ENCODE assay signal across 11 mouse cellular contexts in genomic region chr15:6280021-6280451, GRCm38 (mm10). TPM values are rescaled to one million over a fixed set of nuclear protein-coding genes. Genes with fewer than 3 reads are reported as not detected.
A peak's percentile ranks its signal among the peaks of the same experiment; 100 is the strongest.
DNase-seq lines count a peak whose midpoint lies in the region; ATAC-seq lines count a peak whose summit lies in the region.
"Had no signal": no experiment of that assay in that cellular context is flagged by ENCODE, and none has a peak within 500 bp of the region (broad histone marks: within the 10 kb centered on the region; RNA-seq: fewer than 3 reads in every experiment).

No protein-coding gene starts in this region.

- no peaks in the 10 kb centered on the region for H3K27me3 ChIP-seq in heart, embryonic 13.5 days (replicated peaks)
- H3K27me3 ChIP-seq in heart, embryonic 11.5 days (ENCODE audit: control insufficient read depth, insufficient read depth, low read length): no peaks in the 10 kb centered on the region
- H3K27me3 ChIP-seq in hindbrain, embryonic 16.5 days (replicated peaks; ENCODE audit: control insufficient read depth, insufficient read depth, low read length): no peaks in the 10 kb centered on the region
- H3K27me3 ChIP-seq in midbrain, embryonic 14.5 days (ENCODE audit: control insufficient read depth, insufficient read depth, low read length): no peaks in the 10 kb centered on the region

- no peak overlapping the region for H3K4me2 ChIP-seq in heart, embryonic 13.5 days
- no peak overlapping the region for H3K4me2 ChIP-seq in heart, embryonic 11.5 days
- H3K4me2 ChIP-seq in hindbrain, embryonic 16.5 days (ENCODE audit: low read length): no peak overlapping the region
- H3K4me2 ChIP-seq in midbrain, embryonic 14.5 days (ENCODE audit: low read length): no peak overlapping the region

- peaks cover 20% of the 10 kb centered on the region for H3K4me1 ChIP-seq in heart, embryonic 13.5 days
- H3K4me1 ChIP-seq in heart, embryonic 11.5 days (ENCODE audit: control insufficient read depth, insufficient read depth, low read length): peaks cover 3% of the 10 kb centered on the region; the same call in 1 of the 2 replicates
- no peaks in the 10 kb centered on the region for H3K4me1 ChIP-seq in hindbrain, embryonic 16.5 days (ENCODE audit: control insufficient read depth, insufficient read depth, low read depth, low read length)
- no peaks in the 10 kb centered on the region for H3K4me1 ChIP-seq in midbrain, embryonic 14.5 days (ENCODE audit: control insufficient read depth, insufficient read depth, low read length)

- no peak for ATAC-seq in heart, embryonic 13.5 days (ENCODE audit: extremely low read depth, insufficient number of reproducible peaks, low FRiP score, low TSS enrichment)
- no peak for ATAC-seq in heart, embryonic 11.5 days (replicated peaks; ENCODE audit: insufficient number of reproducible peaks, low FRiP score, low TSS enrichment)
- ATAC-seq in hindbrain, embryonic 16.5 days: peak; percentile 81
- no peak for ATAC-seq in granulocyte monocyte progenitor cell, adult 5-6 weeks (replicated peaks; ENCODE audit: poor library complexity, severe bottlenecking)
- ATAC-seq in midbrain, embryonic 14.5 days (ENCODE audit: low FRiP score, low TSS enrichment): no peak
- ATAC-seq: lung, postnatal 0 days had no signal

- no peak overlapping the region for H3K9ac ChIP-seq in heart, embryonic 13.5 days
- no peak overlapping the region for H3K9ac ChIP-seq in heart, embryonic 11.5 days (ENCODE audit: low read depth, low read length)
- H3K9ac ChIP-seq in hindbrain, embryonic 16.5 days (ENCODE audit: low read depth, low read length): no peak overlapping the region
- H3K9ac ChIP-seq in midbrain, embryonic 14.5 days (replicated peaks; ENCODE audit: low read length): no peak overlapping the region

- H3K36me3 ChIP-seq in heart, embryonic 13.5 days: no peaks in the 10 kb centered on the region
- H3K36me3 ChIP-seq in heart, embryonic 11.5 days (ENCODE audit: control insufficient read depth, insufficient read depth, low read length): no peaks in the 10 kb centered on the region
- H3K36me3 ChIP-seq in hindbrain, embryonic 16.5 days (ENCODE audit: control insufficient read depth, insufficient read depth, low read length): no peaks in the 10 kb centered on the region
- no peaks in the 10 kb centered on the region for H3K36me3 ChIP-seq in midbrain, embryonic 14.5 days (ENCODE audit: control insufficient read depth, insufficient read depth, low read length)

- H3K27ac ChIP-seq in heart, embryonic 13.5 days (replicated peaks): peak overlapping the region; percentile 48
- no peak overlapping the region for H3K27ac ChIP-seq in heart, embryonic 11.5 days (ENCODE audit: low read depth, low read length)
- no peak overlapping the region for H3K27ac ChIP-seq in hindbrain, embryonic 16.5 days (ENCODE audit: low read depth, low read length)
- H3K27ac ChIP-seq in midbrain, embryonic 14.5 days (replicated peaks; ENCODE audit: low read depth, low read length): no peak overlapping the region

- no peak overlapping the region for H3K4me3 ChIP-seq in heart, embryonic 13.5 days
- H3K4me3 ChIP-seq in heart, embryonic 11.5 days (ENCODE audit: low read depth, low read length): no peak overlapping the region
- H3K4me3 ChIP-seq in hindbrain, embryonic 16.5 days (ENCODE audit: low read length): no peak overlapping the region
- no peak overlapping the region for H3K4me3 ChIP-seq in midbrain, embryonic 14.5 days (replicated peaks; ENCODE audit: low read depth, low read length)

- H3K9me3 ChIP-seq in heart, embryonic 13.5 days: no peaks in the 10 kb centered on the region
- no peaks in the 10 kb centered on the region for H3K9me3 ChIP-seq in heart, embryonic 11.5 days (replicated peaks; ENCODE audit: control insufficient read depth, low read length)
- H3K9me3 ChIP-seq in hindbrain, embryonic 16.5 days (ENCODE audit: control insufficient read depth, low read length): no peaks in the 10 kb centered on the region
- H3K9me3 ChIP-seq in midbrain, embryonic 14.5 days (ENCODE audit: control insufficient read depth, low read length): no peaks in the 10 kb centered on the region

- peak; percentile 25 to 56 for DNase-seq in right cerebral cortex, postnatal 10 days (ENCODE audit: low spot score in 2 of 2)
- no peak for DNase-seq in right cerebral cortex, postnatal 36 days (ENCODE audit: low spot score in 2 of 2)
- no peak for DNase-seq in midbrain, embryonic 14.5 days
- DNase-seq: cerebellum, adult 11 months; kidney, adult 9 months; retina, postnatal 1 day had no signal

- 58% methylated on average over 4 of the region's 4 CpGs for WGBS in heart, embryonic 13.5 days
- WGBS in heart, embryonic 11.5 days (ENCODE audit: insufficient replicate concordance): 53% methylated on average over 4 of the region's 4 CpGs
- 65% methylated on average over 4 of the region's 4 CpGs for WGBS in hindbrain, embryonic 16.5 days
- 81% methylated on average over 4 of the region's 4 CpGs for WGBS in midbrain, embryonic 14.5 days

RNA-seq across cellular contexts. Expression of gene Dab2, which starts 19.6 kb away (rescaled TPM):
- 31.6 and 36.5 TPM in 2 replicates for polyA plus RNA-seq in heart, embryonic 13.5 days (2015; fragmentation: Nextera tagmentation; extraction: Ambion mirVana)
- 46.0 and 52.2 TPM in 2 replicates for polyA plus RNA-seq in heart, embryonic 11.5 days (2014; fragmentation: Nextera tagmentation; extraction: Ambion mirVana)
- 16.2 and 26.1 TPM in 2 replicates for polyA plus RNA-seq in hindbrain, embryonic 16.5 days (2015; fragmentation: Nextera tagmentation; extraction: Ambion mirVana)
- total RNA-seq in granulocyte monocyte progenitor cell, adult 5-6 weeks (2014; fragmentation: Nextera tagmentation): 1.7 and 5.2 TPM in 2 replicates
- total RNA-seq in granulocyte monocyte progenitor cell, adult 5-6 weeks (2017): 0.90 and 1.1 TPM in 2 replicates
- 3.9 and 26.2 TPM in 2 replicates for polyA plus RNA-seq in midbrain, embryonic 14.5 days (2014; fragmentation: Nextera tagmentation; extraction: Ambion mirVana)

Comparison
In these comparisons a context has a peak if more than half of its experiments do, and no peak if none do; other contexts are left out.
1. DNase-seq: peak in right cerebral cortex, postnatal 10 days (2 of 2); none in right cerebral cortex, postnatal 36 days (0 of 2) and midbrain, embryonic 14.5 days (single experiment).